Mouse (Mus musculus) skeletal muscle tissue, postnatal 0 days (tissue): ENCODE measurements around the gene Rimklb. TPM values are rescaled to one million over a fixed set of nuclear protein-coding genes. Genes with fewer than 3 reads are reported as not detected.

Experiments
- polyA plus RNA-seq: library from polyadenylated mRNA; unstranded; fragments of >200 nt; fragmentation: Nextera tagmentation; extraction: Ambion mirVana; gene quantifications from 2 replicates; pipeline ENCODE4 v1.2.1, GENCODE M21; 2015

Gene Rimklb
- 0.38 and 0.48 TPM in 2 replicates for polyA plus RNA-seq

DNA sequence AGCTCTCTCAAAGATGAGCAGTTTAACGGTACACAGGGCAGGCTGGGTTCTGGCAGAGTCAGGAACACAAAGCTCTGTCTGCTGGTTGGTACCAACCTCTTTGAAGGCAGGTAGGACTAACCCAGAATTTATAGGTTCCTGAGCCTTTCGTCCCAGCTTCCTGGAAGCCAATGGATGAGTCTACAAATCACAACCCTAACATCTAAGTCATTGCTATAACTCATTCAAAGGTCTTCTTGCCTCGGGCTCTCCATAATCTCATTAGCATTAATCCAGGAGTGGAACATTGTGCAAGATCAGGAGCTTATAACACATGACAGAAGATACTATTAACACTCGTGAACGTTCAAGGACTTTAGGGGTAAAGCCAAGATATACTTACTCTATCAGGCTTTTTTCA is at the start of gene Rimklb:
TSS of gene Rimklb (minus strand) at position 101 of the 400 bp plus-strand sequence.

DNA sequence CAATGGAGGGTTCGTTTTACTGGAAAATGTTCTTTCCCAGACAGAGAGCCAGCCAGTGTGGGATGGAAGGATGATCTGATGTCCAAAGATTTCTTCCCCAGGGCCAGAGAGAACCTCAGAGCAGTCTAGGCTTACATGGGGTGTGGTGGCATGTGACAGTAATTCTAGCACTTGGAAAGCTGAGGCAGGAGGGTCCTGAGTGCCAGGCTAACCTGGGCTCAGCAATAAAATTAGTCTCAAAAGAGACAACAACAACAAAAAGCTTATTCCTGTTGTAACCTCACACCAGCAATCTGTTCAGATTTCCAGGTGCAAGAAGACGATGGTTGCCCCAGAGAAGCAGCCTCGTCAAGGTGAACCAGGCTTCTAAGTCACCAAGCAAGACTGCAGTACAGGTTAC is 7.0 kb upstream of the Rimklb start, which contains the start of gene Mfap5:
TSS of gene Mfap5 (plus strand) at position 301 of the 400 bp plus-strand sequence.

Other genes starting within 250 kb of the Rimklb start
- gene Klrg1, start 215.9 kb downstream of the Rimklb start, polyA plus RNA-seq, result not detected in 2 replicates
- gene M6pr, start 190.0 kb downstream of the Rimklb start, polyA plus RNA-seq, result 38.5 and 46.2 TPM in 2 replicates
- gene Phc1, start 158.2 kb downstream of the Rimklb start, polyA plus RNA-seq, result 3.4 and 3.5 TPM in 2 replicates
- 270 and 326 TPM in 2 replicates for gene Mfap5, start 7.1 kb upstream of the Rimklb start, polyA plus RNA-seq
- not detected in 2 replicates for gene Aicda, start 55.0 kb upstream of the Rimklb start, polyA plus RNA-seq
- gene Apobec1, start 103.7 kb upstream of the Rimklb start, polyA plus RNA-seq, result 2.3 and 3.5 TPM in 2 replicates
- gene Gdf3, start 111.3 kb upstream of the Rimklb start, polyA plus RNA-seq, result not detected in 2 replicates
- not detected in 2 replicates for gene Dppa3, start 127.6 kb upstream of the Rimklb start, polyA plus RNA-seq
- gene Nanog, start 208.7 kb upstream of the Rimklb start, polyA plus RNA-seq, result 0.06 TPM in 1 of 2 replicates, not detected in the other